Mouse (Mus musculus): ENCODE measurements around the gene Pkhd1.
"Not testable (repeated sequence)": the region's sequence is repeated elsewhere in the genome, so short reads cannot be mapped to it uniquely, and the experiment has no call there.

Pkhd1 gene

DNA sequence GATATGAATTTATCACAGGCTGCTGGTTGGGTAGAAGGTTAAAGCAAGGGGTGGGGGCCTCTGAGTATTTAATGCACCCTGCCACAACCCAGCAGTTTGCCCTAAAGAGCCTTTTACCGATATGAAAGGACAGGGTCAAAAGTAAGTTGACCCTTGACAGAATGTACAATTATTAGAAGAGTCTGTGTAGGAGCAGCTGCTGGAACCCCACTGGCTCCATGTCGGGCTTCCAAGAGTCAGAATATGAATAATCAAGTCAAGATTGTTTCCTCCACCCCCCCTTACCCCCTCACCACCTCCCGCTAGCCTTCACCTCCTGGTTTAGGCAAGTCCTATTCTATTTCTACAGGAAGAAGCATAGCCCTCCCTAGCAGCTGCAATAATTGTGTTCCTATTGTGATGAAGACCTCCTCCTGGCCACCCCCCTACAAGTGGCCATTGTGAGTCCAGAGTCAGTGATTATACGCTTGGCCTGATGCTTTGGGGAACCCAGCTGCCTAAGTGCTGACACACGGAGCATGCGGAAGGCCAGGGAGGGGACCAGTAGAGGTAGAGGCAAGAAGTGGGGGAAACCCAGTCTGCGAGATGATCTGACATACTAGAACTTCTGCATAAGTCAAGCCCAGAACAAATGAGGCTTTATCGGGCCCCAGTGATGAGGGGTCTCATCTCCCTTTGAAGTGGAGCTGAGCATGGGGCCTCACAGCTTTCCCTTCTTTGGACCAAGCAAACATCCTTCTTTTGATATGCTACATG lies 315.5 kb downstream of the Pkhd1 start:
- peaks cover 4% of the 10 kb centered on the region for H3K4me1 ChIP-seq (replicated peaks; ENCODE audit: low read depth, low read length)
- TF ChIP-seq POU5F1 (IDR thresholded peaks at IDR 0.05; ENCODE audit: borderline replicate concordance, low read length) (no peak), NANOG (IDR thresholded peaks at IDR 0.05; ENCODE audit: borderline replicate concordance, low read length) (no peak), CTCF (conservative IDR thresholded peaks at IDR 0.05; ENCODE audit: low read length) (no peak)
- H3K36me3 ChIP-seq (ENCODE audit: insufficient read depth, low read length): no peaks in the 10 kb centered on the region
- H3K9me3 ChIP-seq (ENCODE audit: low read length): no peaks in the 10 kb centered on the region
- no peak overlapping the region for H3K4me3 ChIP-seq (replicated peaks; ENCODE audit: low read length)
- no peaks in the 10 kb centered on the region for H3K27me3 ChIP-seq (ENCODE audit: insufficient read depth, low read length)

- no peaks in the 10 kb centered on the region for H3K27me3 ChIP-seq (ENCODE audit: insufficient read depth, low read length)
- peaks cover 4% of the 10 kb centered on the region for H3K4me1 ChIP-seq (replicated peaks; ENCODE audit: low read depth, low read length)
- no peak for TF ChIP-seq CTCF (conservative IDR thresholded peaks at IDR 0.05; ENCODE audit: low read length)
- TF ChIP-seq POU5F1 (IDR thresholded peaks at IDR 0.05; ENCODE audit: borderline replicate concordance, low read length): no peak
- no peak for TF ChIP-seq NANOG (IDR thresholded peaks at IDR 0.05; ENCODE audit: borderline replicate concordance, low read length)
- H3K4me3 ChIP-seq (replicated peaks; ENCODE audit: low read length): no peak overlapping the region
- H3K9me3 ChIP-seq (ENCODE audit: low read length): no peaks in the 10 kb centered on the region
- no peaks in the 10 kb centered on the region for H3K36me3 ChIP-seq (ENCODE audit: insufficient read depth, low read length)
Observed at GRCm38 (mm10) chr1:20301631-20302030, 316.2 kb downstream of the Pkhd1 start.

DNA sequence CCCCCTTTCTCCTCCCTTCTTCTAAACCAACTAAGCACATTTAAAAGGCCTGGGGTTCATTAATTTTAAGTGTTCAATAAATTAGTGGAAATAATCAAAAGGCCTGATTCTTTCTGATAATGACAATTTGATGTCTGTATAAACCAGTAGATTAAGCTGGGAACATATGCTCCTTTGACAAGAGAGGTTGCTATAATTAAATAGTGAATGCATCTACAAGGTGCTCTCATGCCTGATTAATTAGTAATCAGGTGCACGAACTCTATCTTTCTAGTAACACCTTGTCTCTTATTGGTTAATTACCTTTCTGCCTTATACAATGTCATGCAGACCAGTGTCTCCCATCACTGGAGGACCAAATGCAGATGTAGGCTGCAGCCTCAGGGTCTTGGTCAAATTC lies 329.2 kb downstream of the Pkhd1 start:
- Histone ChIP-seq H3K4me1 (replicated peaks; ENCODE audit: low read depth, low read length) (no peaks in the 10 kb centered on the region), H3K36me3 (ENCODE audit: insufficient read depth, low read length) (no peaks in the 10 kb centered on the region), H3K9me3 (ENCODE audit: low read length) (no peaks in the 10 kb centered on the region), H3K4me3 (replicated peaks; ENCODE audit: low read length) (no peak overlapping the region), H3K27me3 (ENCODE audit: insufficient read depth, low read length) (no peaks in the 10 kb centered on the region)
- TF ChIP-seq NANOG (IDR thresholded peaks at IDR 0.05; ENCODE audit: borderline replicate concordance, low read length) (no peak), CTCF (conservative IDR thresholded peaks at IDR 0.05; ENCODE audit: low read length) (no peak), POU5F1 (IDR thresholded peaks at IDR 0.05; ENCODE audit: borderline replicate concordance, low read length) (no peak)

- TF ChIP-seq NANOG (IDR thresholded peaks at IDR 0.05; ENCODE audit: borderline replicate concordance, low read length) (no peak), CTCF (conservative IDR thresholded peaks at IDR 0.05; ENCODE audit: low read length) (no peak), POU5F1 (IDR thresholded peaks at IDR 0.05; ENCODE audit: borderline replicate concordance, low read length) (no peak)
- no peaks in the 10 kb centered on the region for H3K27me3 ChIP-seq (ENCODE audit: insufficient read depth, low read length)
- H3K36me3 ChIP-seq (ENCODE audit: insufficient read depth, low read length): no peaks in the 10 kb centered on the region
- no peaks in the 10 kb centered on the region for H3K4me1 ChIP-seq (replicated peaks; ENCODE audit: low read depth, low read length)
- H3K4me3 ChIP-seq (replicated peaks; ENCODE audit: low read length): no peak overlapping the region
- no peaks in the 10 kb centered on the region for H3K9me3 ChIP-seq (ENCODE audit: low read length)
Observed at GRCm38 (mm10) chr1:20260403-20260802, 357.5 kb downstream of the Pkhd1 start.

- Histone ChIP-seq H3K9me3 (ENCODE audit: low read length) (no peaks in the 10 kb centered on the region), H3K36me3 (ENCODE audit: insufficient read depth, low read length) (no peaks in the 10 kb centered on the region), H3K27me3 (ENCODE audit: insufficient read depth, low read length) (no peaks in the 10 kb centered on the region), H3K4me3 (replicated peaks; ENCODE audit: low read length) (no peak overlapping the region), H3K4me1 (replicated peaks; ENCODE audit: low read depth, low read length) (no peaks in the 10 kb centered on the region)
- TF ChIP-seq NANOG (IDR thresholded peaks at IDR 0.05; ENCODE audit: borderline replicate concordance, low read length): no peak
- TF ChIP-seq CTCF (conservative IDR thresholded peaks at IDR 0.05; ENCODE audit: low read length): no peak
- no peak for TF ChIP-seq POU5F1 (IDR thresholded peaks at IDR 0.05; ENCODE audit: borderline replicate concordance, low read length)
Observed at GRCm38 (mm10) chr1:20248169-20248568, 369.7 kb downstream of the Pkhd1 start.

DNA sequence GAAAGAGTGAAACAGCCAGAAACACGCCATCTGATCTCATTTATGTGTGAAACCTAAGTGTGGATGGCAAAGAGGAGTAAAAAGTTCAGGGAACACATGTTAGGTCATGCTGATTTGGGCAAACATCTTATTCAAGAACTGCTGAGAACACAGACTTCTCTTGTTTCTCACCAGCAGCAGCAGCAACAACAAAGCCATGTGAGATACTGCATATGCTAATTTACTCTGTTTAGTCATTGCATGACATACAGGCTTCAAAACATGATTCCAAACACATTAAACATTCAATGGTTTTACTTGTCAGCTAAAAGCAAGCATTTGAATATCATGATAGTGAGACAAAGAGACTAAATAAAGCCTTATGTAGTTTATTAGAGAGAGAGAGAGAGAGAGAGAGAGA lies 401.2 kb downstream of the Pkhd1 start:
- no peaks in the 10 kb centered on the region for H3K36me3 ChIP-seq (ENCODE audit: insufficient read depth, low read length)
- H3K9me3 ChIP-seq (ENCODE audit: low read length): no peaks in the 10 kb centered on the region
- TF ChIP-seq POU5F1 (IDR thresholded peaks at IDR 0.05; ENCODE audit: borderline replicate concordance, low read length): no peak
- H3K4me3 ChIP-seq (replicated peaks; ENCODE audit: low read length): no peak overlapping the region
- H3K4me1 ChIP-seq (replicated peaks; ENCODE audit: low read depth, low read length): no peaks in the 10 kb centered on the region
- no peaks in the 10 kb centered on the region for H3K27me3 ChIP-seq (ENCODE audit: insufficient read depth, low read length)

DNA sequence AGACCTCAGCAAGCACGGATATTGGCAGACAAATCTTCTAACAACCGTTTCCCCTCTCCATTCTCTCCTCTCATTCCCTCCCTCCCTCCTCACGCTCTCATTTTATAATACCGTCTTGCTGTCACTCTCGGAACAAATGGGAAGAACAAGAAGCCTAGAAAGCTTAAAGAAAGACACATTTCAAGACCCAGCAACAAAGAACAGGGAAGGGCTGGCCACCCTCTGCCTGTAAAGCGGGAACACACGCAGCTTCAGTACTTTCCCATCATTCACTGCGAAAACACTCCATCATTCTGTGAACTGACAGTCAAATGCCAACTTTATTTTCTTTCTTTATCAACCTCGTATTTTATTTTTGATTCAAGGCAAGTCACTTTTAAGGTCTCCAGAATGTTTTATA lies 427.4 kb downstream of the Pkhd1 start:
- Histone ChIP-seq H3K9me3 (ENCODE audit: low read length) (no peaks in the 10 kb centered on the region), H3K4me3 (replicated peaks; ENCODE audit: low read length) (no peak overlapping the region), H3K4me1 (replicated peaks; ENCODE audit: low read depth, low read length) (no peaks in the 10 kb centered on the region), H3K36me3 (ENCODE audit: insufficient read depth, low read length) (no peaks in the 10 kb centered on the region), H3K27me3 (ENCODE audit: insufficient read depth, low read length) (no peaks in the 10 kb centered on the region)
- TF ChIP-seq POU5F1 (IDR thresholded peaks at IDR 0.05; ENCODE audit: borderline replicate concordance, low read length) (no peak), CTCF (conservative IDR thresholded peaks at IDR 0.05; ENCODE audit: low read length) (no peak), NANOG (IDR thresholded peaks at IDR 0.05; ENCODE audit: borderline replicate concordance, low read length) (no peak)

- H3K36me3 ChIP-seq (ENCODE audit: insufficient read depth, low read length): no peaks in the 10 kb centered on the region
Observed at GRCm38 (mm10) chr1:20180157-20180556, 437.7 kb downstream of the Pkhd1 start.

GRCm38 (mm10) chr1:20171199-20171598 lies 446.7 kb downstream of the Pkhd1 start:
- TF ChIP-seq CTCF (conservative IDR thresholded peaks at IDR 0.05; ENCODE audit: low read length): no peak
- no peak for TF ChIP-seq POU5F1 (IDR thresholded peaks at IDR 0.05; ENCODE audit: borderline replicate concordance, low read length)
- no peak for TF ChIP-seq NANOG (IDR thresholded peaks at IDR 0.05; ENCODE audit: borderline replicate concordance, low read length)
- H3K4me1 ChIP-seq (replicated peaks; ENCODE audit: low read depth, low read length): no peaks in the 10 kb centered on the region
- no peaks in the 10 kb centered on the region for H3K27me3 ChIP-seq (ENCODE audit: insufficient read depth, low read length)
- H3K4me3 ChIP-seq (replicated peaks; ENCODE audit: low read length): no peak overlapping the region
- no peaks in the 10 kb centered on the region for H3K36me3 ChIP-seq (ENCODE audit: insufficient read depth, low read length)
- H3K9me3 ChIP-seq (ENCODE audit: low read length): no peaks in the 10 kb centered on the region

More at GRCm38 (mm10) chr1:20180157-20180556, 437.7 kb downstream of the Pkhd1 start:
- Histone ChIP-seq H3K9me3 (ENCODE audit: low read length) (no peaks in the 10 kb centered on the region), H3K27me3 (ENCODE audit: insufficient read depth, low read length) (no peaks in the 10 kb centered on the region), H3K4me1 (replicated peaks; ENCODE audit: low read depth, low read length) (no peaks in the 10 kb centered on the region), H3K4me3 (replicated peaks; ENCODE audit: low read length) (no peak overlapping the region)
- TF ChIP-seq NANOG (IDR thresholded peaks at IDR 0.05; ENCODE audit: borderline replicate concordance, low read length) (no peak), POU5F1 (IDR thresholded peaks at IDR 0.05; ENCODE audit: borderline replicate concordance, low read length) (no peak), CTCF (conservative IDR thresholded peaks at IDR 0.05; ENCODE audit: low read length) (no peak)

DNA sequence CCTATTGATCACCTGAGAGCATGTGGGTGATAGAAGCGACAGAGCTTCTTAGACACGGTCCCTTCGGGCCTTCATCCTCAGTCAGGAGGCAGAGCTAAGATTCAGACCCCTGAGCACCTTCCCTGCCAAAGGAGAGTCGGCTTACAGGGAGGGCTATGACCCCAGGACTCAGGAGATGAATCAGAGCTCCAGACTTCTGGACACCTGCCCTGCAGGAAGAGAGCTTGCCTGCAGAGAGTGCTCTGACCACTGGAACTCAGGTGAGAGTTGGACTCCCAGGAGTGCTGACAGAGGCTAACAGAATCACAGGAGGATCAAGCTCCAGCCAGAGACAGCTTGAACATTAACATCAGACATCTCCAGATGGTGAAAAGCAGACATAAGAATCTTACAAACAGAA lies 467.2 kb downstream of the Pkhd1 start:
- H3K27me3 ChIP-seq (ENCODE audit: insufficient read depth, low read length); H3K36me3 ChIP-seq (ENCODE audit: insufficient read depth, low read length); H3K4me3 ChIP-seq (replicated peaks; ENCODE audit: low read length); H3K4me1 ChIP-seq (replicated peaks; ENCODE audit: low read depth, low read length); H3K9me3 ChIP-seq (ENCODE audit: low read length): not testable (repeated sequence)
